Mouse (Mus musculus): ENCODE results near the gene Golph3.

GRCm38 (mm10) chr15:12321788-12322621 lies 755 bp downstream of the Golph3 start, which contains the start of gene 1810049J17Rik:
- TF ChIP-seq CTCF (conservative IDR thresholded peaks at IDR 0.05; ENCODE audit: low read length) (no peak), POU5F1 (IDR thresholded peaks at IDR 0.05; ENCODE audit: borderline replicate concordance, low read length) (0 out of 2 replicates have a peak, but pooled peaks have one; percentile 24)
